Mouse (Mus musculus): ENCODE data around the gene Slc22a23. TPM values are rescaled to one million over a fixed set of nuclear protein-coding genes. Genes with fewer than 3 reads are reported as not detected.

Slc22a23 gene
- polyA plus RNA-seq, 1 experiment from 2014 or later = 16.5 TPM

- no peak overlapping the region for H3K27ac ChIP-seq (replicated peaks)
- H3K4me3 ChIP-seq = no peak overlapping the region
- H3K9me3 ChIP-seq = no peaks in the 10 kb centered on the region
- no peak overlapping the region for H3K4me2 ChIP-seq
- peaks cover 43% of the 10 kb centered on the region for H3K4me1 ChIP-seq (replicated peaks)
- no peak overlapping the region for H3K9ac ChIP-seq
- ATAC-seq (ENCODE audit: low FRiP score, low read depth) = no peak
- peaks cover 5% of the 10 kb centered on the region for H3K36me3 ChIP-seq
- WGBS = 52% methylated on average over 8 of the region's 8 CpGs
- H3K27me3 ChIP-seq = no peaks in the 10 kb centered on the region
These were observed 72.5 kb downstream of the Slc22a23 start for GRCm38 (mm10) chr13:34272275-34273054.

GRCm38 (mm10) chr13:34271665-34272064 lies 73.3 kb downstream of the Slc22a23 start:
- WGBS = 62% methylated on average over 2 of the region's 2 CpGs
- Histone ChIP-seq H3K9ac (no peak overlapping the region), H3K36me3 (peaks cover 5% of the 10 kb centered on the region), H3K27me3 (no peaks in the 10 kb centered on the region), H3K9me3 (no peaks in the 10 kb centered on the region), H3K27ac (replicated peaks) (no peak overlapping the region), H3K4me2 (no peak overlapping the region), H3K4me1 (replicated peaks) (peaks cover 43% of the 10 kb centered on the region), H3K4me3 (no peak overlapping the region)
- no peak for ATAC-seq (ENCODE audit: low FRiP score, low read depth)

- Histone ChIP-seq H3K4me2 (no peak overlapping the region), H3K9me3 (no peaks in the 10 kb centered on the region), H3K4me1 (replicated peaks) (peaks cover 43% of the 10 kb centered on the region), H3K36me3 (no peaks in the 10 kb centered on the region; the same call in 1 of the 2 replicates), H3K9ac (no peak overlapping the region), H3K27ac (replicated peaks) (no peak overlapping the region), H3K4me3 (no peak overlapping the region), H3K27me3 (no peaks in the 10 kb centered on the region)
- no peak for ATAC-seq (ENCODE audit: low FRiP score, low read depth)
- WGBS = 80% methylated on average over 5 of the region's 5 CpGs
These were observed 73.9 kb downstream of the Slc22a23 start for GRCm38 (mm10) chr13:34270886-34271602.

GRCm38 (mm10) chr13:34269376-34269991 lies 75.5 kb downstream of the Slc22a23 start:
- Histone ChIP-seq H3K9me3 (no peaks in the 10 kb centered on the region), H3K4me2 (no peak overlapping the region), H3K9ac (no peak overlapping the region), H3K4me3 (no peak overlapping the region), H3K36me3 (no peaks in the 10 kb centered on the region; the same call in 1 of the 2 replicates), H3K27ac (replicated peaks) (peak overlapping the region; percentile 66), H3K4me1 (replicated peaks) (peaks cover 43% of the 10 kb centered on the region), H3K27me3 (no peaks in the 10 kb centered on the region)
- WGBS = 38% methylated on average over 2 of the region's 2 CpGs
- ATAC-seq (ENCODE audit: low FRiP score, low read depth) = peak; percentile 67; the same call in 1 of the 2 replicates

- H3K36me3 ChIP-seq = no peaks in the 10 kb centered on the region
- no peak overlapping the region for H3K4me2 ChIP-seq
- peaks cover 36% of the 10 kb centered on the region for H3K4me1 ChIP-seq (replicated peaks)
- ATAC-seq (ENCODE audit: low FRiP score, low read depth) = no peak
- H3K9me3 ChIP-seq = no peaks in the 10 kb centered on the region
- H3K27me3 ChIP-seq = no peaks in the 10 kb centered on the region
- no peak overlapping the region for H3K9ac ChIP-seq
- H3K4me3 ChIP-seq = no peak overlapping the region
- 81% methylated on average over 8 of the region's 8 CpGs for WGBS
- H3K27ac ChIP-seq (replicated peaks) = no peak overlapping the region
These were observed 77.9 kb downstream of the Slc22a23 start for GRCm38 (mm10) chr13:34266942-34267660.

GRCm38 (mm10) chr13:34266067-34266466 lies 78.9 kb downstream of the Slc22a23 start:
- Histone ChIP-seq H3K4me2 (no peak overlapping the region), H3K4me3 (no peak overlapping the region), H3K9me3 (no peaks in the 10 kb centered on the region), H3K9ac (no peak overlapping the region), H3K4me1 (replicated peaks) (peaks cover 26% of the 10 kb centered on the region), H3K27ac (replicated peaks) (no peak overlapping the region), H3K36me3 (no peaks in the 10 kb centered on the region), H3K27me3 (no peaks in the 10 kb centered on the region)
- no peak for ATAC-seq (ENCODE audit: low FRiP score, low read depth)
- WGBS = 94% methylated on average over 8 of the region's 8 CpGs

- H3K9ac ChIP-seq = no peak overlapping the region
These were observed 79.4 kb downstream of the Slc22a23 start for GRCm38 (mm10) chr13:34265576-34265975.

GRCm38 (mm10) chr13:34265022-34265565 lies 79.9 kb downstream of the Slc22a23 start:
- no peaks in the 10 kb centered on the region for H3K27me3 ChIP-seq
- H3K36me3 ChIP-seq = no peaks in the 10 kb centered on the region
- no peak overlapping the region for H3K27ac ChIP-seq (replicated peaks)
- no peaks in the 10 kb centered on the region for H3K9me3 ChIP-seq
- no peak overlapping the region for H3K4me3 ChIP-seq
- no peak overlapping the region for H3K9ac ChIP-seq
- 93% methylated on average over 3 of the region's 3 CpGs for WGBS
- no peak for ATAC-seq (ENCODE audit: low FRiP score, low read depth)
- no peak overlapping the region for H3K4me2 ChIP-seq
- peaks cover 16% of the 10 kb centered on the region for H3K4me1 ChIP-seq (replicated peaks)

More at GRCm38 (mm10) chr13:34265576-34265975, 79.4 kb downstream of the Slc22a23 start:
- Histone ChIP-seq H3K27ac (replicated peaks) (no peak overlapping the region), H3K4me2 (no peak overlapping the region), H3K27me3 (no peaks in the 10 kb centered on the region), H3K4me1 (replicated peaks) (peaks cover 21% of the 10 kb centered on the region), H3K4me3 (no peak overlapping the region), H3K36me3 (no peaks in the 10 kb centered on the region), H3K9me3 (no peaks in the 10 kb centered on the region)
- WGBS = 77% methylated on average over 5 of the region's 5 CpGs
- no peak for ATAC-seq (ENCODE audit: low FRiP score, low read depth)

GRCm38 (mm10) chr13:34264508-34264907 lies 80.5 kb downstream of the Slc22a23 start:
- H3K9me3 ChIP-seq = no peaks in the 10 kb centered on the region
- no peak overlapping the region for H3K27ac ChIP-seq (replicated peaks)
- H3K27me3 ChIP-seq = no peaks in the 10 kb centered on the region
- no peak for ATAC-seq (ENCODE audit: low FRiP score, low read depth)
- H3K4me3 ChIP-seq = no peak overlapping the region
- no peak overlapping the region for H3K4me2 ChIP-seq
- no peaks in the 10 kb centered on the region for H3K36me3 ChIP-seq
- 76% methylated on average over 2 of the region's 2 CpGs for WGBS
- H3K4me1 ChIP-seq (replicated peaks) = peaks cover 13% of the 10 kb centered on the region
- H3K9ac ChIP-seq = no peak overlapping the region

GRCm38 (mm10) chr13:34258765-34259164 lies 86.2 kb downstream of the Slc22a23 start:
- WGBS = 92% methylated on average over 3 of the region's 3 CpGs

GRCm38 (mm10) chr13:34257177-34257576 lies 87.8 kb downstream of the Slc22a23 start:
- Histone ChIP-seq H3K27me3 (no peaks in the 10 kb centered on the region), H3K27ac (replicated peaks) (no peak overlapping the region), H3K9ac (no peak overlapping the region), H3K36me3 (no peaks in the 10 kb centered on the region), H3K4me1 (replicated peaks) (0 out of 2 replicates have a peak, but pooled peaks cover 11% of the 10 kb centered on the region), H3K4me2 (no peak overlapping the region), H3K9me3 (no peaks in the 10 kb centered on the region), H3K4me3 (no peak overlapping the region)
- WGBS = 87% methylated on average over 7 of the region's 7 CpGs
- no peak for ATAC-seq (ENCODE audit: low FRiP score, low read depth)

More at GRCm38 (mm10) chr13:34258765-34259164, 86.2 kb downstream of the Slc22a23 start:
- H3K36me3 ChIP-seq = no peaks in the 10 kb centered on the region
- H3K4me3 ChIP-seq = no peak overlapping the region
- no peak overlapping the region for H3K4me2 ChIP-seq
- no peaks in the 10 kb centered on the region for H3K27me3 ChIP-seq
- no peak overlapping the region for H3K27ac ChIP-seq (replicated peaks)
- 0 out of 2 replicates have a peak, but pooled peaks cover 11% of the 10 kb centered on the region for H3K4me1 ChIP-seq (replicated peaks)
- no peaks in the 10 kb centered on the region for H3K9me3 ChIP-seq
- H3K9ac ChIP-seq = no peak overlapping the region
- ATAC-seq (ENCODE audit: low FRiP score, low read depth) = no peak
